Mouse (Mus musculus): ENCODE data around the gene Rdh1. TPM values are rescaled to one million over a fixed set of nuclear protein-coding genes. Genes with fewer than 3 reads are reported as not detected.
"Not testable (repeated sequence)": the region's sequence is repeated elsewhere in the genome, so short reads cannot be mapped to it uniquely, and the experiment has no call there.

Gene Rdh1
- polyA plus RNA-seq, 1 experiment, result not detected

DNA sequence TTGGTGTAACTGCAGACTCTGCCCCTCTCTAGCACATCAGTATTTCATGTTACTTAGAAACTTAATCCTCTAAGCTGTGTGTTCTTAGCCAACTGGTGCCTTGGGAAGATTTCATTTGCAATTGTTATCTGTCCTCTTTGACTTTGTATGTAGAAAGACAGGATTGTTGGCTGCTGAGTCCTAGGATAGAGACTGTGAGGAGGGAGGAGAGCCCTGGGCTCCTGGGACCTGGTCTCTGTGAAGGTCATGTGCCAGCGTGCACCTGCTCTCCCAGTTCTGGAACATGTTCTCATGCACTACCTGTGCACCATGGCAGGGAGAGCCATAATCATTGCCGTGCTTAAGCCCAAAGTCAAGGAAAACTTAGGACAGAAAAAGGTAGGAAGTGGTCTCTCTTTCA, 42.1 kb downstream of the Rdh1 start:
- Histone ChIP-seq H3K36me3 (ENCODE audit: control insufficient read depth) (no peaks in the 10 kb centered on the region), H3K4me3 (replicated peaks) (no peak overlapping the region), H3K4me1 (ENCODE audit: control insufficient read depth) (no peaks in the 10 kb centered on the region; the same call in 1 of the 2 replicates), H3K27me3 (ENCODE audit: control insufficient read depth) (no peaks in the 10 kb centered on the region), H3K9me3 (ENCODE audit: control insufficient read depth, low read length) (peaks cover 3% of the 10 kb centered on the region)
- no peak for TF ChIP-seq TAL1 (IDR thresholded peaks at IDR 0.05; ENCODE audit: low read length)
- no peak for TF ChIP-seq GATA1 (IDR thresholded peaks at IDR 0.05; ENCODE audit: low read length)

DNA sequence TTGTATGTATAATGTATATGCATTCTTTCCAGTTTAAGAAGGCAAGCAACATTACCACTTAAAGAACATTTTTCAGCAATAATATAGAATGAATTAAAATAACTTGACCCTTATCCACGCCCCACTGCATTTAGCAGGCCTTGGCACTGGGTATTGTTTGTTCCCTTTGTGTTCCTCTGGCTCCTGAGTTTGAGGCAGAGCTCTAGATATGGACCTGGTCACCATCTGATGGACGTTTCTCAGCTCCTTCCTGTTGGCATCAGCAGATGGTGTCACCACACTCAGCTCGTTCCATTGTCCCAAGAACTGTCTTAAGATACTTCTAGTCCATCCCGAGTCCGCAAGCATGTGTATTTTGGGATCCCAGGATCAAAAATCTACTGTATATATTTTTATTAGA, 42.7 kb downstream of the Rdh1 start:
- TF ChIP-seq TAL1 (IDR thresholded peaks at IDR 0.05; ENCODE audit: low read length) (no peak), GATA1 (IDR thresholded peaks at IDR 0.05; ENCODE audit: low read length) (no peak)
- H3K27me3 ChIP-seq (ENCODE audit: control insufficient read depth), result no peaks in the 10 kb centered on the region
- no peaks in the 10 kb centered on the region for H3K36me3 ChIP-seq (ENCODE audit: control insufficient read depth)
- no peaks in the 10 kb centered on the region for H3K9me3 ChIP-seq (ENCODE audit: control insufficient read depth, low read length)
- H3K4me1 ChIP-seq (ENCODE audit: control insufficient read depth), result no peaks in the 10 kb centered on the region
- no peak overlapping the region for H3K4me3 ChIP-seq (replicated peaks)

DNA sequence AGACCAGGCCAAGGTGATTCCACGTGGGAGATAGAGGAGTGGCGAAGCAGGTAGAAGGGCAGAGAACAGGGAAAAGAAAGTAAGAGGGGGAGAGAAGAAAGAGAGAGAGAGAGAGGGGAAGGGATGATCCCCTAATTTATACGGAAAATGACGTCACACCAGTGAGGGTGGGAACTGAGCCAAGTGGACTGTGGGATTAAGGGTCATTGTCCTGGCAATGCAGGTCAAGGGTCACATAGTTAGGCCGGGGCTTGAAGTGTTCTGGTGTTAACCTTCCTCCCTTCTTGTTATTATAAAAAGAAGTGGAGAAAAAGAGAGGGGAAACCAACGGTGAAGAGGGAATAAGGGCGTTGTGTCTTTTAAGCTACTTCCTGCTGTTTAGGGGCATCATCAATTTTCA, 44.9 kb downstream of the Rdh1 start:
- no peaks in the 10 kb centered on the region for H3K9me3 ChIP-seq (ENCODE audit: control insufficient read depth, low read length)
- H3K36me3 ChIP-seq (ENCODE audit: control insufficient read depth), result no peaks in the 10 kb centered on the region
- H3K4me1 ChIP-seq (ENCODE audit: control insufficient read depth), result no peaks in the 10 kb centered on the region
- H3K27me3 ChIP-seq (ENCODE audit: control insufficient read depth), result no peaks in the 10 kb centered on the region
- H3K4me3 ChIP-seq (replicated peaks), result no peak overlapping the region
- TF ChIP-seq TAL1 (IDR thresholded peaks at IDR 0.05; ENCODE audit: low read length), result no peak
- no peak for TF ChIP-seq GATA1 (IDR thresholded peaks at IDR 0.05; ENCODE audit: low read length)

DNA sequence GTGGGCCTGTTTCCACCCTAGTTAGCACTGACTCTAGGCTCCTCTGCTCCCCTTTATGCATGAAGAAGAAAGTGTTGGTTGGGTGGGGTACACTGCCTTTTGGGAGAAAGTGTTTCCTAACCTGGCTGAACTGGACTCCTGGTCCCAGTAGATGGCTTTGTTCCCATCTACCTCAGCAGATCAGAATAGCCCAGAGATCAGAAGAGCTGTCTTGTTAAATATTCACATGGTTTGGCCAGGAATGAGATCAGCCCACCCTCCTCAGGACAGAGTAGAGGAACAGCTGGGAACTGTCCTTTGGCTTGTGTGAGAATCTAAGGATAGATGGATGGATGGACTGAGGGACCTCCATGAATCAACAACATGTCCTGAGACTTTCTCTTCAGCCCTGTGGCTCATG, 56.4 kb downstream of the Rdh1 start:
- TF ChIP-seq TAL1 (IDR thresholded peaks at IDR 0.05; ENCODE audit: low read length), result no peak
- TF ChIP-seq GATA1 (IDR thresholded peaks at IDR 0.05; ENCODE audit: low read length), result no peak
- Histone ChIP-seq H3K36me3 (ENCODE audit: control insufficient read depth) (no peaks in the 10 kb centered on the region), H3K27me3 (ENCODE audit: control insufficient read depth) (no peaks in the 10 kb centered on the region), H3K4me3 (replicated peaks) (no peak overlapping the region), H3K9me3 (ENCODE audit: control insufficient read depth, low read length) (peaks cover 16% of the 10 kb centered on the region), H3K4me1 (ENCODE audit: control insufficient read depth) (no peaks in the 10 kb centered on the region)

DNA sequence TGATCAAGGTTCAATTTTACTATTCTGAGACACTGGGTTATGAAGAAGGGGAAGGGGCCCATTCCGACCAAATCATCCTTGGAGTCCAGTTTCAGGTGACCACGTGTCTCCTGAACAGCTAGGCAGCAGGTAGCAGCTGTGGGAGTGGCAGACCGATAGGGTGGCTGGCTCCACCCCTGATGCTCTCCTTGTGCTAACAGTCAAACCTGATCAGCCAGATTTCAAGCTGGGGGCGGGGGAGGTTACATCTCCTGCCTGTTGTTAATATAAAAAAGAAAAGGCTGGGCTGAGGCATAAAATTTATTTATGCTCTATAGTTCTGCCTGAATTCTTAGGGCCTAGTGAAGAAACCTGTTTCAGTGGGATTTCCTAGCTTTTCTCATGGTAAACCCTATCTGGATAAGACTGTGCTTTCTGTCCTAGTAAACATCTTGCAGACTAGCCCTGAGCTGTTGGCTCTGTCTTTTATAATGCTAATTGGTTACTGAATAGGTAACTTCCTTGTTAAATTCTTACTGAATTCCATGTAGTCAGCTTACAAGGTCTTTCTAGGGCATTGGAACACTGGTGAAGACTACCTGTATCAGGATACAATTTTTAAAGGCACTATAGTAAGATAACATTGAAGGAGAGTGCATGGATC, 57.9 kb downstream of the Rdh1 start:
- not testable (repeated sequence) for H3K27me3 ChIP-seq (ENCODE audit: control insufficient read depth); H3K4me3 ChIP-seq (replicated peaks); H3K36me3 ChIP-seq (ENCODE audit: control insufficient read depth); H3K4me1 ChIP-seq (ENCODE audit: control insufficient read depth)
- H3K9me3 ChIP-seq (ENCODE audit: control insufficient read depth, low read length), result peaks cover 16% of the 10 kb centered on the region

Other genes starting within 250 kb of the Rdh1 start
- 1.1 and 2.6 TPM in 2 replicates for gene Ndufa4l2, start 244.8 kb upstream of the Rdh1 start, polyA plus RNA-seq (2012)
- 27.8 and 31.8 TPM in 2 replicates for gene Shmt2, start 237.3 kb upstream of the Rdh1 start, polyA plus RNA-seq (2012)
- gene Nxph4, start 225.2 kb upstream of the Rdh1 start, polyA plus RNA-seq (2012), result not detected in 2 replicates
- gene Lrp1, start 138.6 kb upstream of the Rdh1 start, polyA plus RNA-seq (2012), result 2.1 and 2.3 TPM in 2 replicates
- 1.2 and 2.1 TPM in 2 replicates for gene Stat6, start 116.7 kb upstream of the Rdh1 start, polyA plus RNA-seq (2012)
- 0.04 and 0.14 TPM in 2 replicates for gene Nemp1, start 92.8 kb upstream of the Rdh1 start, polyA plus RNA-seq (2012)
- gene Nab2, start 91.2 kb upstream of the Rdh1 start, polyA plus RNA-seq (2012), result 0.03 and 0.08 TPM in 2 replicates
- 0.02 TPM in 1 of 2 replicates, not detected in the other for gene Myo1a, start 54.6 kb upstream of the Rdh1 start, polyA plus RNA-seq (2012)
- gene Tac2, start 35.2 kb upstream of the Rdh1 start, polyA plus RNA-seq (2012), result 7.2 and 9.6 TPM in 2 replicates
- gene Zbtb39, start 20.2 kb upstream of the Rdh1 start, polyA plus RNA-seq (2012), result 0.02 and 0.03 TPM in 2 replicates
- gene Gpr182, start 8.0 kb upstream of the Rdh1 start, polyA plus RNA-seq (2012), result 0.12 and 0.19 TPM in 2 replicates
- not detected in 2 replicates for gene Rdh16f1, start 66 bp downstream of the Rdh1 start, polyA plus RNA-seq (2012)
- not detected in 2 replicates for gene Rdh9, start 16.7 kb downstream of the Rdh1 start, polyA plus RNA-seq (2012)
- not detected in 2 replicates for gene Rdh16, start 41.4 kb downstream of the Rdh1 start, polyA plus RNA-seq (2012)
- gene Rdh19, start 90.2 kb downstream of the Rdh1 start, polyA plus RNA-seq (2012), result not detected in 2 replicates
- not detected in 2 replicates for gene Rdh16f2, start 106.8 kb downstream of the Rdh1 start, polyA plus RNA-seq (2012)
- gene Rdh7, start 129.1 kb downstream of the Rdh1 start, polyA plus RNA-seq (2012), result not detected in 2 replicates
- not detected in 2 replicates for gene Sdr9c7, start 138.8 kb downstream of the Rdh1 start, polyA plus RNA-seq (2012)
- gene Hsd17b6, start 247.9 kb downstream of the Rdh1 start, polyA plus RNA-seq (2012), result not detected in 2 replicates